Mouse (Mus musculus): ENCODE data around the gene Klc4.

DNA sequence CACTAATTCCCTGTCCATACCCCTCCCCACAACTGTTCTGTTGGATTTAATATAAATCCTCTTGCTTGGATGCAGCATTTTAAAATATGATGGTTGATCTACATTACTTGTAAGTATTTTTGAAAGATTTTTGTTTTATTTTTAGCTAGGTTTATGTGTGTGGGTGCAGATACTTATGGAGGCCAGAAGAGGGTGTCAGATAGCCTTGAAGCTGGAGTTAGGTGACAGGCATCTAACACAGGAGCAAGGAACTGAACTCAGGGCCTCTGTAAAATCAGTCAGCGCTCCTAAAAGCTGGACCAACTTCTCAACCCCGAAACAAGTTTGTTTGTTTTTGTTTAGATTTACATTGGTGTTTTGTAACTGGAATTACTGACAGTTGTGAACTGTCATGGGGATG, 45.3 kb downstream of the Klc4 start:
- TF ChIP-seq CTCF (IDR thresholded peaks at IDR 0.05; ENCODE audit: control insufficient read depth, insufficient read depth, insufficient replicate concordance, low read depth, low read length) (no peak), POLR2A (IDR thresholded peaks at IDR 0.05; ENCODE audit: control insufficient read depth, low read depth, low read length) (no peak)
